Mouse (Mus musculus) CH12.LX (cell line): Measurements from ENCODE around the gene Dscaml1. TPM values are rescaled to one million over a fixed set of nuclear protein-coding genes. Genes with fewer than 3 reads are reported as not detected.

Experiments
- DNase-seq: peaks from one replicate; pipeline ENCODE4 v3.0.0-alpha.2; 2013; ENCODE audit errors: extremely low read depth
- H3K27ac ChIP-seq: 2 replicates; pipeline ENCODE4 v1.5.1; 2012; ENCODE audit warnings: low read depth, mild to moderate bottlenecking, control low read depth, moderate library complexity; ENCODE audit not compliant: insufficient read depth
- H3K27me3 ChIP-seq: replicated peaks from 2 replicates; pipeline ENCODE3; 2012; ENCODE audit warnings: inconsistent platforms
- H3K36me3 ChIP-seq, 2 experiments: replicated peaks in 1 of 2; 2 replicates each; pipeline versions ENCODE3 to v1.6.1; 2012; ENCODE audit warnings: inconsistent platforms in 1 of 2, low read length in 1 of 2, mild to moderate bottlenecking in 1 of 2, mixed read lengths in 1 of 2, moderate library complexity in 1 of 2; ENCODE audit not compliant: control insufficient read depth in 1 of 2, insufficient read depth in 1 of 2
- H3K4me1 ChIP-seq, 2 experiments: 2 replicates each; pipeline ENCODE4 v1.6.1; 2012; ENCODE audit warnings: inconsistent platforms in 1 of 2, moderate library complexity in 1 of 2; ENCODE audit not compliant: insufficient read depth in 2 of 2, control insufficient read depth in 1 of 2
- H3K4me2 ChIP-seq: 2 replicates; pipeline ENCODE4 v1.6.1; 2012; ENCODE audit warnings: low read depth, mild to moderate bottlenecking, control low read depth; ENCODE audit not compliant: poor library complexity, insufficient read depth, severe bottlenecking
- H3K4me3 ChIP-seq, 3 experiments: fragments of 150-350 bp in 1 of 3; sonication (generic) in 1 of 3; replicated peaks in 1 of 3; 2 replicates each; pipeline versions ENCODE3 to v1.5.1; 2011 to 2012; ENCODE audit warnings: low read depth in 2 of 3, low read length in 2 of 3, mild to moderate bottlenecking in 2 of 3, moderate library complexity in 2 of 3, control low read depth in 1 of 3, improper control_type of control experiment in 1 of 3, inconsistent platforms in 1 of 3, mixed read lengths in 1 of 3; ENCODE audit not compliant: poor library complexity in 1 of 3
- H3K79me2 ChIP-seq: replicated peaks from 2 replicates; pipeline ENCODE4 v1.6.1; 2012; ENCODE audit warnings: mild to moderate bottlenecking, moderate library complexity; ENCODE audit not compliant: control insufficient read depth, poor library complexity, insufficient read depth, severe bottlenecking; ENCODE audit errors: extremely low read depth
- H3K9ac ChIP-seq: 2 replicates; pipeline ENCODE4 v1.6.1; 2012; ENCODE audit warnings: low read depth, mild to moderate bottlenecking, control low read depth, moderate library complexity; ENCODE audit not compliant: insufficient read depth
- H3K9me3 ChIP-seq: replicated peaks from 2 replicates; pipeline ENCODE3; 2012; ENCODE audit warnings: low read length, inconsistent platforms, mixed read lengths
- BHLHE40 ChIP-seq: IDR thresholded peaks from 2 replicates; pipeline ENCODE4 v1.6.1; 2011; ENCODE audit warnings: mild to moderate bottlenecking, low read depth, low read length, improper control_type of control experiment
- CHD1 ChIP-seq: IDR thresholded peaks from 2 replicates; pipeline ENCODE4 v1.6.1; 2012; ENCODE audit warnings: low read depth, low read length, improper control_type of control experiment, inconsistent platforms
- CHD2 ChIP-seq: IDR thresholded peaks from 2 replicates; pipeline ENCODE4 v1.6.1; 2011; ENCODE audit warnings: low read length, improper control_type of control experiment
- CTCF ChIP-seq, 2 experiments: IDR thresholded peaks in 1 of 2; conservative IDR thresholded peaks in 1 of 2; 2 replicates each; pipeline ENCODE4 v1.5.1; 2011 to 2012; ENCODE audit warnings: low read depth in 2 of 2, low read length in 2 of 2, improper control_type of control experiment in 1 of 2, inconsistent platforms in 1 of 2, mild to moderate bottlenecking in 1 of 2, moderate library complexity in 1 of 2
- E2F4 ChIP-seq: IDR thresholded peaks from 2 replicates; pipeline ENCODE4 v1.6.1; 2011; ENCODE audit warnings: low read depth, low read length, improper control_type of control experiment; ENCODE audit not compliant: insufficient replicate concordance
- HCFC1 ChIP-seq: IDR thresholded peaks from 2 replicates; pipeline ENCODE4 v1.6.1; 2012; ENCODE audit warnings: low read depth, mild to moderate bottlenecking, inconsistent platforms, low read length, improper control_type of control experiment
- IRF4 ChIP-seq: IDR thresholded peaks from 2 replicates; pipeline ENCODE4 v1.6.1; 2014; ENCODE audit warnings: low read depth, mild to moderate bottlenecking, inconsistent platforms, low read length, improper control_type of control experiment
- JUN ChIP-seq: IDR thresholded peaks from 2 replicates; pipeline ENCODE4 v1.6.1; 2011; ENCODE audit warnings: low read depth, mild to moderate bottlenecking, low read length, improper control_type of control experiment, moderate library complexity; ENCODE audit not compliant: insufficient read depth
- JUND ChIP-seq: conservative IDR thresholded peaks from 2 replicates; pipeline ENCODE4 v1.6.1; 2011; ENCODE audit warnings: low read depth, low read length, improper control_type of control experiment
- KAT2A ChIP-seq: IDR thresholded peaks from 2 replicates; pipeline ENCODE4 v1.6.1; 2012; ENCODE audit warnings: low read length, improper control_type of control experiment, inconsistent platforms; ENCODE audit not compliant: insufficient replicate concordance
- MAFK ChIP-seq: IDR thresholded peaks from 2 replicates; pipeline ENCODE4 v1.6.1; 2011; ENCODE audit warnings: low read length, improper control_type of control experiment; ENCODE audit not compliant: insufficient replicate concordance
- MAZ ChIP-seq: IDR thresholded peaks from 2 replicates; pipeline ENCODE4 v1.6.1; 2012; ENCODE audit warnings: low read depth, mild to moderate bottlenecking, inconsistent platforms, low read length, improper control_type of control experiment, moderate library complexity
- MXI1 ChIP-seq: IDR thresholded peaks from 2 replicates; pipeline ENCODE4 v1.6.1; 2011; ENCODE audit warnings: mild to moderate bottlenecking, low read depth, low read length, improper control_type of control experiment
- NRF1 ChIP-seq: IDR thresholded peaks from 2 replicates; pipeline ENCODE4 v1.6.1; 2014; ENCODE audit warnings: low read depth, mild to moderate bottlenecking, inconsistent platforms, low read length, improper control_type of control experiment, moderate library complexity
- SMC3 ChIP-seq: IDR thresholded peaks from 2 replicates; pipeline ENCODE4 v1.6.1; 2011; ENCODE audit warnings: low read depth, low read length, improper control_type of control experiment
- TCF12 ChIP-seq: IDR thresholded peaks from 2 replicates; pipeline ENCODE4 v1.6.1; 2014; ENCODE audit warnings: low read depth, mild to moderate bottlenecking, inconsistent platforms, low read length, improper control_type of control experiment
- ZMIZ1 ChIP-seq: IDR thresholded peaks from 2 replicates; pipeline ENCODE4 v1.6.1; 2012; ENCODE audit warnings: low read depth, mild to moderate bottlenecking, inconsistent platforms, low read length, improper control_type of control experiment
- dilution Hi-C: fragments of 300-500 bp; cut with MboI; formaldehyde crosslinking; loops from 2 replicates; pipeline ENCODE4 v1.14.3; 2020; ENCODE audit warnings: low sequenced_read_pairs; ENCODE audit not compliant: extremely low pct_unique_long_range_greater_than_20kb, extremely low pct_ligation_motif_present
- in situ Hi-C: fragments of 300-500 bp; cut with MboI; formaldehyde crosslinking; loops from 3 replicates; pipeline ENCODE4 v1.14.3; 2019; ENCODE audit warnings: low sequenced_read_pairs, low pct_ligation_motif_present, low pct_unique_long_range_greater_than_20kb, mixed read lengths
- polyA plus RNA-seq: library from polyadenylated mRNA; unstranded; fragments of >175 nt; gene quantifications from 2 replicates; pipeline ENCODE4 v1.2.1, GENCODE M21; 2012; ENCODE audit warnings: low read depth; ENCODE audit not compliant: insufficient read length
- total RNA-seq, 2 experiments: library from RNA; depleted of rRNA; stranded (reverse); fragments of 300-350 nt in 1 of 2; fragments of >200 nt in 1 of 2; gene quantifications; 2 replicates each; pipeline ENCODE4 v1.2.3; 2012 to 2014

The Dscaml1 gene
- total and polyA plus RNA-seq, 3 experiments, result not detected

- Histone ChIP-seq H3K9ac (no peak overlapping the region), H3K4me1 (peaks cover 8 to 16% of the 10 kb centered on the region in 2 experiments), H3K36me3 (no peaks in the 10 kb centered on the region), H3K27me3 (peaks cover 98% of the 10 kb centered on the region), H3K27ac (no peak overlapping the region), H3K4me3 (no peak overlapping the region), H3K79me2 (no peaks in the 10 kb centered on the region), H3K9me3 (no peaks in the 10 kb centered on the region), H3K4me2 (no peak overlapping the region)
- TF ChIP-seq ZMIZ1 (no peak), E2F4 (no peak), IRF4 (no peak), KAT2A (no peak)
- dilution Hi-C loops, result no loop called here
- DNase-seq, result no peak
- in situ Hi-C loops, result no loop called here
Observed at GRCm38 (mm10) chr9:45620049-45620448, 193.6 kb downstream of the Dscaml1 start.

GRCm38 (mm10) chr9:45620920-45621319, 194.5 kb downstream of the Dscaml1 start:
- Histone ChIP-seq H3K27ac (no peak overlapping the region), H3K4me2 (no peak overlapping the region), H3K9me3 (no peaks in the 10 kb centered on the region), H3K27me3 (peaks cover 97% of the 10 kb centered on the region), H3K4me3 (no peak overlapping the region), H3K4me1 (peaks cover 8 to 19% of the 10 kb centered on the region in 2 experiments), H3K79me2 (no peaks in the 10 kb centered on the region), H3K36me3 (no peaks in the 10 kb centered on the region), H3K9ac (no peak overlapping the region)
- dilution Hi-C loops, result no loop called here
- in situ Hi-C loops, result no loop called here
- no peak for TF ChIP-seq E2F4
- no peak for TF ChIP-seq SMC3
- no peak for TF ChIP-seq NRF1
- no peak for TF ChIP-seq HCFC1
- no peak for TF ChIP-seq BHLHE40
- no peak for TF ChIP-seq ZMIZ1
- TF ChIP-seq JUN, result no peak
- no peak for TF ChIP-seq CHD1
- TF ChIP-seq CTCF (conservative IDR thresholded peaks at IDR 0.05 in 1 of 2, IDR thresholded peaks at IDR 0.05 in 1 of 2; ENCODE audit: low read depth in 2 of 2, low read length in 2 of 2), result no peak
- TF ChIP-seq CHD2, result no peak
- no peak for TF ChIP-seq JUND
- TF ChIP-seq MXI1, result no peak
- no peak for TF ChIP-seq TCF12
- TF ChIP-seq MAFK, result no peak
- TF ChIP-seq IRF4, result no peak
- no peak for TF ChIP-seq MAZ
- no peak for TF ChIP-seq KAT2A
- no peak for DNase-seq
